9 mouse cellular contexts compared by ENCODE assay signal in genomic region chr9:120619347-120619708, GRCm38 (mm10). TPM values are rescaled to one million over a fixed set of nuclear protein-coding genes. Genes with fewer than 3 reads are reported as not detected.
DNase-seq lines count a peak whose midpoint lies in the region; ATAC-seq and TF ChIP-seq lines count a peak whose summit lies in the region.
"Had no signal": no experiment of that assay in that cellular context is flagged by ENCODE, and none has a peak within 500 bp of the region (broad histone marks: within the 10 kb centered on the region; RNA-seq: fewer than 3 reads in every experiment).

No protein-coding gene starts in this region.

- peak overlapping the region; percentile 48 for H3K4me2 ChIP-seq in forebrain, embryonic 12.5 days
- peak overlapping the region; percentile 52 for H3K4me2 ChIP-seq in hindbrain, embryonic 15.5 days
- peak overlapping the region; percentile 45 for H3K4me2 ChIP-seq in midbrain, embryonic 15.5 days

- no peak for ATAC-seq in forebrain, embryonic 12.5 days (ENCODE audit: low FRiP score)
- ATAC-seq in hindbrain, embryonic 15.5 days (ENCODE audit: low FRiP score, low read depth): peak; percentile 63; the same call in 1 of the 2 replicates
- ATAC-seq in midbrain, embryonic 15.5 days (replicated peaks): no peak

- H3K9me3 ChIP-seq in forebrain, embryonic 12.5 days: peaks cover 18% of the 10 kb centered on the region
- H3K9me3 ChIP-seq in hindbrain, embryonic 15.5 days: 0 out of 2 replicates have a peak, but pooled peaks cover 7% of the 10 kb centered on the region
- peaks cover 8% of the 10 kb centered on the region; the same call in 1 of the 2 replicates for H3K9me3 ChIP-seq in midbrain, embryonic 15.5 days

- no peaks in the 10 kb centered on the region for H3K36me3 ChIP-seq in forebrain, embryonic 12.5 days (replicated peaks)
- no peaks in the 10 kb centered on the region for H3K36me3 ChIP-seq in hindbrain, embryonic 15.5 days
- no peaks in the 10 kb centered on the region for H3K36me3 ChIP-seq in midbrain, embryonic 15.5 days (replicated peaks)

- no peak for DNase-seq in layer of hippocampus, adult 2 months (ENCODE audit: low spot score in 2 of 2)
- no peak for DNase-seq in layer of hippocampus, adult 9-11 months
- no peak for DNase-seq in natural killer cell, adult 2 months (ENCODE audit: low spot score in 2 of 2)
- no peak for DNase-seq in kidney, postnatal 36 days
- no peak for DNase-seq in thymus, postnatal 10 days (ENCODE audit: low spot score in 2 of 2)
- DNase-seq: kidney, adult 9 months had no signal

- peak overlapping the region; percentile 93 for H3K27ac ChIP-seq in layer of hippocampus, adult 2 months
- peak overlapping the region; percentile 96 for H3K27ac ChIP-seq in forebrain, embryonic 12.5 days
- peak overlapping the region; percentile 75 for H3K27ac ChIP-seq in hindbrain, embryonic 15.5 days (replicated peaks)
- H3K27ac ChIP-seq in midbrain, embryonic 15.5 days: peak overlapping the region; percentile 86

- WGBS in forebrain, embryonic 12.5 days: 2% methylated on average over 10 of the region's 10 CpGs
- 6% methylated on average over 10 of the region's 10 CpGs for WGBS in hindbrain, embryonic 15.5 days
- WGBS in midbrain, embryonic 15.5 days: 4% methylated on average over 10 of the region's 10 CpGs

- peak overlapping the region; percentile 43 for H3K4me3 ChIP-seq in layer of hippocampus, adult 2 months
- H3K4me3 ChIP-seq in forebrain, embryonic 12.5 days (replicated peaks): peak overlapping the region; percentile 20; the same call in 1 of the 2 replicates
- peak overlapping the region; percentile 14; the same call in 1 of the 2 replicates for H3K4me3 ChIP-seq in hindbrain, embryonic 15.5 days
- peak overlapping the region; percentile 15 for H3K4me3 ChIP-seq in midbrain, embryonic 15.5 days

- no peak for TF ChIP-seq CTCF in layer of hippocampus, adult 2 months (conservative IDR thresholded peaks at IDR 0.05)

- H3K27me3 ChIP-seq in forebrain, embryonic 12.5 days: no peaks in the 10 kb centered on the region
- H3K27me3 ChIP-seq in hindbrain, embryonic 15.5 days: no peaks in the 10 kb centered on the region
- H3K27me3 ChIP-seq in midbrain, embryonic 15.5 days (replicated peaks): no peaks in the 10 kb centered on the region

- peak overlapping the region; percentile 38 for H3K9ac ChIP-seq in forebrain, embryonic 12.5 days
- H3K9ac ChIP-seq in hindbrain, embryonic 15.5 days: peak overlapping the region; percentile 21; the same call in 1 of the 2 replicates
- 0 out of 2 replicates have a peak overlapping the region, but pooled peaks have one; percentile 10 for H3K9ac ChIP-seq in midbrain, embryonic 15.5 days

- H3K4me1 ChIP-seq in forebrain, embryonic 12.5 days: peaks cover 33% of the 10 kb centered on the region
- peaks cover 20% of the 10 kb centered on the region for H3K4me1 ChIP-seq in hindbrain, embryonic 15.5 days (replicated peaks)
- peaks cover 23% of the 10 kb centered on the region for H3K4me1 ChIP-seq in midbrain, embryonic 15.5 days

RNA-seq across cellular contexts. Expression of gene Rpl14, which starts 48.1 kb away (rescaled TPM):
- 100 to 1,000 TPM; 318 to 323 TPM for total RNA-seq in layer of hippocampus, adult 2 months (2021)
- 610 and 612 TPM in 2 replicates for polyA plus RNA-seq in forebrain, embryonic 12.5 days (2016; fragmentation: Nextera tagmentation; extraction: Ambion mirVana)
- 408 and 422 TPM in 2 replicates for polyA plus RNA-seq in hindbrain, embryonic 15.5 days (2015; fragmentation: Nextera tagmentation; extraction: Ambion mirVana)
- polyA plus RNA-seq in midbrain, embryonic 15.5 days (2015; fragmentation: Nextera tagmentation; extraction: Ambion mirVana): 370 and 375 TPM in 2 replicates
